Mouse (Mus musculus): ENCODE results near the gene Kyat1. TPM values are rescaled to one million over a fixed set of nuclear protein-coding genes. Genes with fewer than 3 reads are reported as not detected.
"Not testable (repeated sequence)": the region's sequence is repeated elsewhere in the genome, so short reads cannot be mapped to it uniquely, and the experiment has no call there.

The Kyat1 gene
- polyA plus RNA-seq, 1 experiment from 2014 or later: 17.4 TPM

DNA sequence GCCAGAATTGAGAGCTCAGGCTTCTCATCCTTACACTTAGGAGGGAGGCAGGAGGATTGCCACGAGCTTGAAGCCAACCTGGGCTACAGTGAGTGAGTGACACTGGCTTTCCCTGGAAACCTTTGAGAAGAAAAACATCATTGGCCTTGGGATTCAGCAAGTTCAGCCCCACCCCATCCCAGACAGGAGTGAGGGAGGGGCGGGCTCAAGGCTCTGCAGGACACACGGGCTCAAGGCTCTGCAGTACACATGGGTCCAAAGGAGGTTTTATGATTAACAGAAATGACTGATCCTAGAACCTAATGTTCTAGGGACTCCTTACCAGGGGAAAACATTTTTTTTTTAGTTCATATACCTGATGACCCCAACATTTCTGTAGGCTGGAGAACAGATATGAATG, 21.9 kb downstream of the Kyat1 start:
- Histone ChIP-seq H3K36me3 (0 out of 2 replicates have a peak, but pooled peaks cover 4% of the 10 kb centered on the region), H3K4me3 (replicated peaks) (no peak overlapping the region), H3K27me3 (replicated peaks) (no peaks in the 10 kb centered on the region), H3K27ac (no peak overlapping the region), H3K4me1 (no peaks in the 10 kb centered on the region), H3K9me3 (no peaks in the 10 kb centered on the region), H3K4me2 (no peak overlapping the region), H3K9ac (no peak overlapping the region)
- WGBS: 67% methylated on average over 3 of the region's 3 CpGs
- ATAC-seq (ENCODE audit: insufficient read depth, low FRiP score, low read depth): no peak

DNA sequence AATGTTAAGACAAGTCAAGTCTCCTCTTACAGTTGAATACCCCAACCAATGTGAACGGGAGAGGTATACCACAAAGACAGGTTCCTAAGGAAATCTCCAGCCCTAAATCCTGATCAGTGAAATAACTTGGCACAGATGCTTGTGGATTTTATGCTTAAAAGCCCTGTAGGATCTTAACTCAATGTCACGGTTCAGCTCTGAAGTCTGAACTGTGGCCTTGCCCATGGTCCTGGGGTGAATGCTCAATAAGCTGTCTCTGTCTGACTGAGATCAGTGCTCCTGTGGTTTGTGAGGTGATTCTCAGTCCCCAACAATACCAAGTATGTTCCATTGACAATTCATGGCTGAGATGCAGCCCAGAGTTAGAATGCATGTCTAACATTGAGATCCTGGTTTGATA, 23.2 kb downstream of the Kyat1 start:
- H3K4me3 ChIP-seq (replicated peaks): no peak overlapping the region
- no peak overlapping the region for H3K9ac ChIP-seq
- H3K4me2 ChIP-seq: no peak overlapping the region
- no peak for ATAC-seq (ENCODE audit: insufficient read depth, low FRiP score, low read depth)
- peaks cover 4% of the 10 kb centered on the region for H3K4me1 ChIP-seq
- WGBS: 86% methylated on average over 2 of the region's 2 CpGs
- H3K27ac ChIP-seq: no peak overlapping the region
- no peaks in the 10 kb centered on the region for H3K27me3 ChIP-seq (replicated peaks)
- no peaks in the 10 kb centered on the region for H3K9me3 ChIP-seq
- 0 out of 2 replicates have a peak, but pooled peaks cover 4% of the 10 kb centered on the region for H3K36me3 ChIP-seq

DNA sequence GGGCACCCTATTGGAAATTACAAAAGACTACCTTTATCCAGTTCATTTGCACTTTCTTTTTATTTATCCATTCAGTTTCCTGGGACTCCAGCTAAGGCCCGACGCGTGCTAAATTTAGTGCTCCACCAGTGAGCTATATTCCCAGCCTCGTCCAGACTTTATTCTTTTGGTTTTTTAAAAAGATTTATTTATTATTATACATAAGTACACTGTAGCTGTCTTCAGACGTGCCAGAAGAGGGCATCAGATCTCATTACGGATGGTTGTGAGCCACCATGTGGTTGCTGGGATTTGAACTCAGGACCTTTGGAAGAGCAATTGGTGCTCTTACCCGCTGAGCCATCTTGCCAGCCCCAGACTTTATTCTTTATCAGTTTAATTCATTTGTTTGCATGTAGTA, 26.9 kb downstream of the Kyat1 start:
- ATAC-seq (ENCODE audit: insufficient read depth, low FRiP score, low read depth): not testable (repeated sequence)

DNA sequence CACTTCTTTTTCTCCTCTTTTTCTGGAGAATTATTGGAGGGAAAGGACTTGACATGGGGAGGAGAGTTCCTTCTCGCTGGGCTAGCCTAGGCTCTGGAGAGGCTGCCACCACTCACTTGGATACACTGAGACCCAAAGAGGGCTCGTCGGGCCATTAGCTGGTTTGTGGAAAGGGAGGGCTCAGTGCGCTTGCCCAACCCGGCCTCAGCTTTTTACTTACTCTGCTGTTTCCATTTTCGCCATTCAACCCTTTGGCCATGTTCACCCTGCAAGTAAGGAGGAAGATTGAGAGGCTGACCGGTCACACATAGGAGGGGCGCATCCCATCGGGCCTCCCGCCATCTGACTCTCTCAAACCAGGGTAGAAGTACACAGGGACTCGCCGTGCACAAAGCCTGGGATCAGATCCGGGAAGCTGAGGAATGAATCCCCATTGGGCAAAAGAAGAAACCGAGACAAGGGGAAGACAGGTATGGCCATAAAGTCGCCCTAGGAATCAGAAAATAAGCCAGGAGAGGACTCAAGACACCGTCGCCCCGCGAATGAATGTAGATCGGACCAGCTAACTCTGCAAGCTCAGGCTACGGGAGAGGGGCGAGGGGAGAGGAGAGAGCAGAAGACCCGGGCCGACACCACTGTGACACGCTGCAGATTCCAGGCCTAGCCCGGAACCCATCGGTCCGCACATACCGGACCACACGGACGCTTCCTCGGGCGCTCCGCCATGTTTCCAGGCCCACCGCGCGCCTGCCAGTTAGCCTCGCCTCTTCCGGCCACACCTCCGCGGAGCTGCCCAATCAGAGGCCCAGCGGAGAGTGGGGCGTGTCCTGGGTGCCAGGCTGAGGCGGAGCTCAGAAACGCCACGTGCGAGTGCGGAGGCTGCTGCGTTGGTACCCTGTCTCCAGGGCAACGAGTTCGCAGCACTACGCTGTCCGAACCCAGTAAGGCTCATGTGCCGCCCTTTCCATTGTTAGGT, 27.7 kb downstream of the Kyat1 start, which contains the start of gene Spout1:
Gene Spout1, minus strand, starts transcription at position 760 of the 976 bp plus-strand sequence.
- 1% methylated on average over 54 of the region's 54 CpGs for WGBS
- Histone ChIP-seq H3K4me1 (peaks cover 10% of the 10 kb centered on the region), H3K9ac (peak within 1 kb of the TSS; percentile 60), H3K4me3 (replicated peaks) (peak within 1 kb of the TSS; percentile 63), H3K4me2 (peak within 1 kb of the TSS; percentile 79), H3K9me3 (no peaks in the 10 kb centered on the region), H3K27ac (no peak within 1 kb of the TSS), H3K36me3 (peaks cover 38% of the 10 kb centered on the region), H3K27me3 (replicated peaks) (no peaks in the 10 kb centered on the region)
- ATAC-seq (ENCODE audit: insufficient read depth, low FRiP score, low read depth): peak; percentile 96

More for the DNA sequence above, 26.9 kb downstream of the Kyat1 start:
- not testable (repeated sequence) for H3K9ac ChIP-seq; H3K27ac ChIP-seq; H3K9me3 ChIP-seq; H3K27me3 ChIP-seq (replicated peaks)
- Histone ChIP-seq H3K4me2 (peak overlapping the region; percentile 79), H3K4me3 (replicated peaks) (peak overlapping the region; percentile 63), H3K36me3 (peaks cover 31% of the 10 kb centered on the region), H3K4me1 (peaks cover 10% of the 10 kb centered on the region)
- WGBS: 55% methylated on average over 7 of the region's 7 CpGs

DNA sequence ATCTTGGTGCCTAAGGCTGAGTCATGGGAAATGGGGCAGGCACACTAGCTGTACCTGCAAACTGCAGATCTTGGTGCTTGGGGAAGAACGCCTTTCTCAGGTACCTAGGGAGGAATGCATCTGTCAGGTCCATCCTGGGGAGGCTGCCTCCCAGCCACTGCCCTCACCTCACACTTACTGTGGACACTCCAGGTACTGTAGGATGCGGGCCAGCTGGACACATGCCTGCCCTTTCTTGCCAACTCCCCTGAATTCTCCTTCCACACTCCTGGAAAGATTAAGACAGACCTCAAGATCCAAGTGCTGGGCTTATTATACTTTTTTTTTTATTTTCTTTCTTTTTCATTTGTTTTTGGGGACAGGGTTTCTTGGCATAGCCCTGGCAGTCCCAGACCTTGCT, 29.1 kb downstream of the Kyat1 start:
- no peak overlapping the region for H3K9ac ChIP-seq
- H3K4me1 ChIP-seq: peaks cover 17% of the 10 kb centered on the region
- 0 out of 2 replicates have a peak overlapping the region, but pooled peaks have one; percentile 63 for H3K4me3 ChIP-seq (replicated peaks)
- no peaks in the 10 kb centered on the region for H3K9me3 ChIP-seq
- peaks cover 40% of the 10 kb centered on the region for H3K36me3 ChIP-seq
- no peaks in the 10 kb centered on the region for H3K27me3 ChIP-seq (replicated peaks)
- no peak overlapping the region for H3K27ac ChIP-seq
- ATAC-seq (ENCODE audit: insufficient read depth, low FRiP score, low read depth): no peak
- H3K4me2 ChIP-seq: no peak overlapping the region
- WGBS: 97% methylated on average over 2 of the region's 2 CpGs

DNA sequence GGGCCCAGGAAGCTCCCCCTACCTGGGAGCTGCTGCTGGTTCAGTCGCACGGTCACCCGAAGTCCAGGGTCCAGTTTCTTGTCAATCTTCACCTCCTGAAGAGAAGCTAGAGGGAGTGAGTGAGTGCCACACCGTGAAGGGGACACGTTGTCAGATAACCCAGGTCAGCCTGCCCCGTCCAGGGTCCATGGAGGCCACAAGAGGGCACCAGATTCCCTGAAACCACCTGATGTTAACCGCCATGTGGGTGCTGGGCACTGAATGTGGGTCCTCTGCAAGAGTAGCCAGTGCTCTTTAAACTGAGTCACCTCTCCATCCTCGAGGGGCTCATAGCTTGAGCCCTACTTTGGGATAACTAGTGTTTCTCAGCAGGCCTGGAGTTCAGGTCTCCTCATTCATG, 29.8 kb downstream of the Kyat1 start:
- no peak overlapping the region for H3K4me2 ChIP-seq
- no peak for ATAC-seq (ENCODE audit: insufficient read depth, low FRiP score, low read depth)
- H3K27ac ChIP-seq: no peak overlapping the region
- peaks cover 20% of the 10 kb centered on the region for H3K4me1 ChIP-seq
- peaks cover 40% of the 10 kb centered on the region for H3K36me3 ChIP-seq
- no peak overlapping the region for H3K4me3 ChIP-seq (replicated peaks)
- WGBS: 89% methylated on average over 8 of the region's 8 CpGs
- H3K9ac ChIP-seq: no peak overlapping the region
- no peaks in the 10 kb centered on the region for H3K9me3 ChIP-seq
- H3K27me3 ChIP-seq (replicated peaks): no peaks in the 10 kb centered on the region

DNA sequence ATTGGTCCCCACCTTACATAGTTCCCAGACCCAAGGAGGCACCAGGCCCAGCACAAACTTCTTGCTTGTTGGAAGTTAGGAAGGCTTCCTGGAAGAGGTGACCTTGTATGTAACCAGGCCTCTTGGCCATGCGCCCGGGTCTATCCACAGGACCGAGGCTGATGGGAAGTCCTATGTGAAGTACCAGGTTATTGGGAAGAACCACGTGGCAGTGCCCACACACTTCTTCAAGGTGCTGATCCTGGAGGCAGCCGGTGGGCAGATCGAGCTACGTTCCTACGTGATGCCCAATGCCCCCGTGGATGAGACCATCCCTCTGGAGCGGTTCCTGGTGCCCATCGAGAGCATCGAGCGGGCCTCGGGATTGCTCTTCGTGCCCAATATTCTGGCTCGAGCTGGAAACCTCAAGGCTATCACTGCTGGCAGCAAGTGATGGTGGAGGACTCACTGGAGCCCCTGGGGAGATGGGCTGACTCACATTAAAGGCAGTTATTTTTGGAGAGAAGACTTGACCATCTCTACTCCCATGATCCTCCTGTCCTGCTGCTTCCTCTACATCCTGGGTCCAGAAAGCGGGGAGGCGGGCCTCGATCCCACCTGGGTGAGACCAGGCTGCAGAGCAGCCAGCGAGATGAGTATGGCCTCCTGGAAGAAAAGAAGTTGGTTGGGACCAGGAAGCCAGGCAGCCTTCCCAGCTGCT, 32.0 kb downstream of the Kyat1 start:
- Histone ChIP-seq H3K9me3 (no peaks in the 10 kb centered on the region), H3K4me2 (no peak overlapping the region), H3K27ac (no peak overlapping the region), H3K27me3 (replicated peaks) (no peaks in the 10 kb centered on the region), H3K4me1 (peaks cover 20% of the 10 kb centered on the region), H3K4me3 (replicated peaks) (no peak overlapping the region), H3K9ac (no peak overlapping the region), H3K36me3 (peaks cover 40% of the 10 kb centered on the region)
- no peak for ATAC-seq (ENCODE audit: insufficient read depth, low FRiP score, low read depth)
- WGBS: 94% methylated on average over 20 of the region's 20 CpGs

DNA sequence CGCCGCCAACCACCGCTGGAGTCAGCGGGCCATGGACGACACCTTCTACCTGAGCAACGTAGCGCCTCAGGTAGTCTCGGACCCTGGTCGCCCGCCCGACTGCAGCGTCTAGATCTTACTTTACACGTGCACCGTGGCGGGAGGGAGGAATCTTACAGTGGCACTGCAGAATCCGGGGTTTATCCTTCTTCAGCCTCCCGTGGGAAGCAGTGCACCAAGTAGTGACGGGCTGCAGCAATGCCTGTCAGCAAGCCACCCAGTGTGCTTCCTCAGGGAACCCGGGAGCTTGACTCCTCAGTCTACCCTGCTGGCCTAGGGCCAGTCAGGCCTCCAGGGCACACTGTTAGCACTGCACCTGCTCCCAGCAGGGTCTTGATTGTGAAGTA, 33.7 kb downstream of the Kyat1 start:
- peak overlapping the region; percentile 84 for H3K27ac ChIP-seq
- peaks cover 11% of the 10 kb centered on the region for H3K4me1 ChIP-seq
- peaks cover 40% of the 10 kb centered on the region for H3K36me3 ChIP-seq
- WGBS: 1% methylated on average over 19 of the region's 19 CpGs
- peak overlapping the region; percentile 94 for H3K4me2 ChIP-seq
- H3K4me3 ChIP-seq (replicated peaks): peak overlapping the region; percentile 68
- no peaks in the 10 kb centered on the region for H3K9me3 ChIP-seq
- H3K27me3 ChIP-seq (replicated peaks): no peaks in the 10 kb centered on the region
- ATAC-seq (ENCODE audit: insufficient read depth, low FRiP score, low read depth): 0 out of 2 replicates have a peak, but pooled peaks have one; percentile 3
- H3K9ac ChIP-seq: peak overlapping the region; percentile 50

DNA sequence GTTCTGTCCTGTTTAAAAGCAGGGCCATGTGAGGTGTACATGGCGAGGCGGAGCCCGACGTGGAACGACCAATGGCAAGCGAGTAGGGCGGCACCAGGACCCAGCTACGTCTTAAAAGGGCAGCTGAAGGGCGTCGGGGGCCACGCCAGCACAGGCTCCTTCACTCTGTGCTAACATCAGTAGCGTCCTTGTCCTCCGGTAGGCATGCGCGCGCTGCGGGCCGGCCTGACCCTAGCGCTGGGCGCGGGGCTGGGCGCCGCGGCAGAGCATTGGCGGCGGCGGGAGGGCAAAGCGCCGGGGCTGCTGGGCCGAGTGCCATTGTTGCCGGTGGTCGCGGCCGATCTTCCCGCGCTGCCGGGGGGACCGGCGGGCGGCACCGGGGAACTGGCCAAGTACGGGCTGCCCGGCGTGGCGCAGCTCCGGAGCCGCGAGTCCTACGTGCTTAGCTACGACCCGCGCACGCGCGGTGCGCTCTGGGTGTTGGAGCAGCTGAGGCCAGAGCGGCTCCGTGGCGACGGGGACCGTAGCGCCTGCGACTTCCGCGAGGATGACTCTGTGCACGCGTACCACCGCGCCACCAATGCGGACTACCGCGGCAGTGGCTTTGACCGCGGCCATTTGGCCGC, 34.2 kb downstream of the Kyat1 start, which contains the start of gene Endog:
Gene Endog, plus strand, starts transcription at position 123 of the 626 bp plus-strand sequence.
- under 1% methylated on average over 75 of the region's 75 CpGs for WGBS
- Histone ChIP-seq H3K4me2 (peak within 1 kb of the TSS; percentile 94), H3K4me3 (replicated peaks) (peak within 1 kb of the TSS; percentile 68), H3K4me1 (peaks cover 10% of the 10 kb centered on the region), H3K27ac (peak within 1 kb of the TSS; percentile 84), H3K36me3 (peaks cover 35% of the 10 kb centered on the region), H3K9ac (peak within 1 kb of the TSS; percentile 50), H3K9me3 (peaks cover 4% of the 10 kb centered on the region; the same call in 1 of the 2 replicates), H3K27me3 (replicated peaks) (no peaks in the 10 kb centered on the region)
- peak; percentile 93 for ATAC-seq (ENCODE audit: insufficient read depth, low FRiP score, low read depth)

DNA sequence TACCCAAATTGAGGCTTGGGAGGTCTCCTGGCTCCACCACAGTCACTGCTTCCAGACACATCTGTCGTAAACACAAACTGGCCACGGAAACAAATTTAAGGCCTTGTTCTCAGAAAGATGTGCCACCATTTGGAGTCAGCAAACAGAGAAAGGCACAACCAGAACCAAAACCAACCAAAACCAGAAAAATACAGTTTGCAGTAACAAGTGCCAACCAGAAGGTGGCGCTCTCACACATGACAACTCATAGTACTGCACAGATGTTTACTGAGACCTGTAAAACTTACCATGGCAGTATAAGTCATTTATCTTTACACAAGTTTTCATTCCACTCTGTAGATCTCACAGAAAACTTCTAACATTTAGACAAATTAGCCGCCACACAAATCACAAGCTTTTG, 39.0 kb downstream of the Kyat1 start:
- WGBS: 58% methylated on average over 4 of the region's 4 CpGs
- no peak overlapping the region for H3K27ac ChIP-seq
- no peak overlapping the region for H3K4me2 ChIP-seq
- H3K9me3 ChIP-seq: peaks cover 5% of the 10 kb centered on the region; the same call in 1 of the 2 replicates
- no peak overlapping the region for H3K4me3 ChIP-seq (replicated peaks)
- no peaks in the 10 kb centered on the region for H3K36me3 ChIP-seq
- 0 out of 2 replicates have a peak, but pooled peaks cover 3% of the 10 kb centered on the region for H3K4me1 ChIP-seq
- ATAC-seq (ENCODE audit: insufficient read depth, low FRiP score, low read depth): no peak
- H3K27me3 ChIP-seq (replicated peaks): no peaks in the 10 kb centered on the region
- no peak overlapping the region for H3K9ac ChIP-seq

DNA sequence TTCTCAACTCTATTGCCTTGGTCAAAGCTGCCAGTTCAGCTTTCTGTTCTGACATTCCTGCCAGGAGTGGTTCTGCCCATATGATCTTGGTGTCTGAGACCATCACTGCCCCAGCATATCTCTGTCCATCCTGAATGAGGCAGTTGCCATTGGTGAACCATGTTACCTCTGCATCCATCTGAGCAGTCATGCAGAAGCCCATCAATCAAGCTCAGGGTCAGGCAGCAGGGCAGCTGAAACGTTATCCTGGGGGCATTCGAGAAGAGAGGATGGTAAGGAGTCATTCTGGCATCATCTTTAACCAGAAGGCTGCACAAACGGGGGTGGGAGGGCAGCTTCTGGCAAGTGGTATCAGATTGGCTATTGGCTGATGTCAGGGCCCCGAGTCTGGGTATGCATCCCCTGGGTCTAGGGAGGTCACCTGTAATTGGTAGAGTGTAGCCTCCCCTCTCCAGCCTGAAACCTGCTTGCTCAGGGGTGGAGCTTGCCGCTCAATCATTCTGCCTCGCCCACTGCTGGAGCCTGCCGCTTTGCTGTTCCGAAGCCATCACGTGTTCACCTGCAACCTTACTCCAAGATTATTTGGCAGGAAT, 41.2 kb downstream of the Kyat1 start:
- WGBS: 53% methylated on average over 9 of the region's 9 CpGs
- H3K27ac ChIP-seq: no peak overlapping the region
- H3K27me3 ChIP-seq (replicated peaks): no peaks in the 10 kb centered on the region
- ATAC-seq (ENCODE audit: insufficient read depth, low FRiP score, low read depth): no peak
- H3K36me3 ChIP-seq: no peaks in the 10 kb centered on the region
- no peaks in the 10 kb centered on the region for H3K4me1 ChIP-seq
- no peak overlapping the region for H3K4me2 ChIP-seq
- no peak overlapping the region for H3K4me3 ChIP-seq (replicated peaks)
- peaks cover 5% of the 10 kb centered on the region; the same call in 1 of the 2 replicates for H3K9me3 ChIP-seq
- H3K9ac ChIP-seq: no peak overlapping the region
